Mouse (Mus musculus) brain, embryonic 18.5 days (tissue): ENCODE measurements around the gene Tmem160.

Experiments
- DNase-seq: peaks from one replicate; pipeline ENCODE4 v3.0.0-alpha.2; 2012; ENCODE audit warnings: low read depth, low spot score

The Tmem160 gene

GRCm38 (mm10) chr7:16491759-16492158 lies 39.2 kb downstream of the Tmem160 start:
- no peak for DNase-seq

GRCm38 (mm10) chr7:16492211-16492610 lies 39.6 kb downstream of the Tmem160 start:
- no peak for DNase-seq

GRCm38 (mm10) chr7:16493361-16493760 lies 40.8 kb downstream of the Tmem160 start:
- DNase-seq, result no peak

- DNase-seq, result no peak
These were observed 43.7 kb downstream of the Tmem160 start for GRCm38 (mm10) chr7:16496260-16496659.

- no peak for DNase-seq
These were observed 47.1 kb downstream of the Tmem160 start for GRCm38 (mm10) chr7:16499671-16500104.

- DNase-seq, result no peak
These were observed 49.0 kb downstream of the Tmem160 start for GRCm38 (mm10) chr7:16501571-16501970.

GRCm38 (mm10) chr7:16504573-16505225 lies 52.1 kb downstream of the Tmem160 start:
- no peak for DNase-seq
